Mouse (Mus musculus) liver, embryonic 18 days (tissue): ENCODE measurements around the gene Gm20814. TPM values are rescaled to one million over a fixed set of nuclear protein-coding genes. Genes with fewer than 3 reads are reported as not detected.

Experiments
- polyA plus RNA-seq: library from polyadenylated mRNA; depleted of rRNA; stranded (reverse); fragments of >200 nt; gene quantifications from 2 replicates; pipeline ENCODE4 v1.2.3, GENCODE M21; 2012; rRNA removed

The Gm20814 gene
- polyA plus RNA-seq: not detected in 2 replicates

DNA sequence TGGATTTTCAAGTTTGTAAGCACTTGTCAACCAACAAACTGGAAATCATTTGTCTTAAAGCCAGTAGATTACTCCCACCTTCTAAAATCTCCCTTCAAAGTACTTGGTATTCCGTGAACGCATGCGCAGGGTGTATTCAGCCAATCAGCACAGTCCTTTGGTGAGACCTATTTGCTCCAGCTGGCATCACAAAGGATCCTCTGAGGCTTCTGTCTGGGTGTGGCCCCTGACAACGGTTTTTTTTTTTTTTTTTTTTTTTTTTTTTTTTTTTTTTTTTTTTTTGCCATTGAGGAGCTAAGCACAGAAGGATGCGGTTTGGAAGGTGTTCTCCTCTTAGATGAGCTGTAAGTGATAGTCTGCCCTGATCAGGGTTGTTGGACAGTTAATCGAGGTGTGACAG is at the start of gene Gm20814:
Gene Gm20814, plus strand, starts transcription at position 301 of the 400 bp plus-strand sequence.

